Mouse (Mus musculus): ENCODE data around the gene 2310030G06Rik. TPM values are rescaled to one million over a fixed set of nuclear protein-coding genes. Genes with fewer than 3 reads are reported as not detected.
A peak's percentile ranks its signal among the peaks of the same experiment; 100 is the strongest.

2310030G06Rik gene
- not detected in 2 replicates for total RNA-seq (2017)

DNA sequence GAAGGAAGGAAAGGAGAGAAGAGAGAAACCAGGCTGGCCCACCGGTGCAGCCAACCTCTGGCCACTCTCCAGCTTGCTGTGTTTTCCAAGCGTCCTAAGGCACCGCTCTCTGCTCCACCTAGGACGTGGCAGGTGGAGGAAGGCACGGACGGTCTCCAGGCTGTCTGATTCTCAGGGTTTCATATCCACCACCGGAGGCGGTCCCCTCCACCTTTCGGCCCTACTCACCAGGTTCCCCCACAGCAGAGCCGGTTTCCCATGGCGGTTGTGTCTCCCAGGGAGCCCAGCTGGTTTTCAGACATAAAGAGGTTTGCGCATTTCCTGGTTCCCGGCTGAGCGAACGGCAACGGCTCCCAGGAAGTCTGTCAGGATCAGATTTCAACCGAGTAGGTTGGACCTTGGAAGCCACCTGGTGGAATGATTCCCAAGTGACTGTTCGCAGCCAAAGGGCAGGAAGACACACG, at the start of gene 2310030G06Rik:
2310030G06Rik (minus strand) TSS at position 323 of the 464 bp plus-strand sequence.
- ATAC-seq (replicated peaks; ENCODE audit: low read depth, poor library complexity, severe bottlenecking): no peak

DNA sequence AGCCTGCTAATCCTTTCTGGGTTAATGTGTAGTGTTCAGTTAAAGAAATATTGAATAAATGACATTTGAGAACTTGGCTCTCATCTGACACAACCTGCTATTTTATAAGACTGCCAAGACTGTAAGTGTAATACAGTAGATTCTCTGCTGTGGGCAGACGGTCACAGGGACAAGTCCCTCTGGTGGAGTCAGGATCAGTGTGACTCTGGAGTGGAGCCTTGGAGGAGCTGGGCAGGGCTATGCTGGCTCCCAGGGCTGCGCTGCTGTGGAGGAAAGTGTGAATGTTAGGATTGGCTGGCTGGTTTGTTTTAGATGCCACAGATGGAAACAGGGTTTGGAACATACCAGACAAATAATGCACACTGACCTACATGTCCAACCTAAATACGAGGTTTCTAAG, 48.9 kb upstream of the 2310030G06Rik start:
- no peak for ATAC-seq (replicated peaks; ENCODE audit: low read depth, poor library complexity, severe bottlenecking)

DNA sequence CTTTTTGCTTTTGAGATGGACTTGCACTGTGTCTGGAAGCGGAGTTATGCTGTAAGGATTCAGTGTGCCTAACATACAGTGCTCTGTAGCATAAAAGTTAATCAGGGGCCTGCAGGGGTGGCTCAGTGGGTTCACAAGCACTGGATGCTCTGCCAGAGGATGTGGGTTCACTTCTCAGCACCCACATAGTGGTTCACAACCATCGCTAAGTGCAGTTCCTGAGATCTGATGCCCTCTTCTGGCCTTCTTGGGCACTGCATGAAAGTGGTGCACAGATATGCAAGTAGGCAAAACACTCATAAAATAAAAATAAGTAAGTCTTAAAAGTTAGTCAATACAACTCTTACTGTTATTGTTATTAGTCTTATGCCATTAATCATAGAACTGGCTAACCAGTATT, 35.8 kb upstream of the 2310030G06Rik start:
- peak; percentile 74 for ATAC-seq (replicated peaks; ENCODE audit: low read depth, poor library complexity, severe bottlenecking)

DNA sequence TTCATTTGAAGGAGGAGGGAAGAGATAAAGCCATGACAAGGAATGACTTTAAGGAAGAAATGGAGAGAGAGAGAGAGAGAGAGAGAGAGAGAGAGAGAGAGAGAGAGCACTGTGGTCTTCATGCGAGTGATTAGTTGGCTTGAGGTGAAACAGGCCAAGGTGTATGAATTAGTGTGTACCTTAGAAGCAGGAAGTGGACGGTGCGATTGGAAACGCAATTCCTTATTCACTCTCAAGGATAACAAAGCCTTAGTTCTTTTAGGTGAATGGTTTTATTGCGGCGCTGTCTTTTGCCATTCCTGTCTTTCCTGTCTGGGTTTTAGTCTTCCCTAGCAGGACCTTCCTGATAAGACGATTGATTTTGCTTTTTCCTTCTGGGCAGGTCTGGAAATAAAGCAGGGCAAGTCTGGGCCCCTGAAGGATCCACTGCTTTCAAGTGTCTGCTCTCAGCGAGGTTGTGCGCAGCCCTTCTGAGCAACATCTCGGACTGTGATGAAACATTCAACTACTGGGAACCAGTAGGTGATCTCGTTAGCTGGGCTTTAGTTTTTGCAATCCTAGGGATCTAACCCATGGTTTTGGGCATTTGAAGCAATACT, 29.9 kb upstream of the 2310030G06Rik start:
- no peak for ATAC-seq (replicated peaks; ENCODE audit: low read depth, poor library complexity, severe bottlenecking)

DNA sequence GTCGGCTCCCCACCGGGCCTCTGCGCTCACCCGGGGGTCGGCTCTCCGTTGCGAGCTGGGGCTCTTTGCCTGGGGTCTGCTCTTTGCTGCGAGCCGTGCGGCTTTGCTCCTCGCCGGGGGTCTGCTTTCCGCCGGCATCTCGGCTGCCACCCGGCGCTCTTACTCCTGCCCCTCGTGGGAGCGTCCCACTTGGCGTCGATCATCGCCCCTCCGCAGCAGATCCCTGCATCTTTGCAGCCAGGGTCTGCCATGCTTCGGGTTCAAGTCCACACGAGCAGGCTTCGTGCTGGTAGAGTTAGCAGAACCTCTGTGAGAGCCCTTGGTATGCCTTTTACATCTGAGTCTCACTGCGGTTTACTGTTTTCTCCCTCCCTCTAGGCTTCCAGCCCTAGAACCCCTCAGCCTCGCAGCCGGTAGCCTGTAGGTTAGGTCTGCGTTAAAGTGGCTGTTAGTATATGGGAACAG, 29.4 kb upstream of the 2310030G06Rik start:
- peak; percentile 34; the same call in 1 of the 2 replicates for ATAC-seq (replicated peaks; ENCODE audit: low read depth, poor library complexity, severe bottlenecking)

DNA sequence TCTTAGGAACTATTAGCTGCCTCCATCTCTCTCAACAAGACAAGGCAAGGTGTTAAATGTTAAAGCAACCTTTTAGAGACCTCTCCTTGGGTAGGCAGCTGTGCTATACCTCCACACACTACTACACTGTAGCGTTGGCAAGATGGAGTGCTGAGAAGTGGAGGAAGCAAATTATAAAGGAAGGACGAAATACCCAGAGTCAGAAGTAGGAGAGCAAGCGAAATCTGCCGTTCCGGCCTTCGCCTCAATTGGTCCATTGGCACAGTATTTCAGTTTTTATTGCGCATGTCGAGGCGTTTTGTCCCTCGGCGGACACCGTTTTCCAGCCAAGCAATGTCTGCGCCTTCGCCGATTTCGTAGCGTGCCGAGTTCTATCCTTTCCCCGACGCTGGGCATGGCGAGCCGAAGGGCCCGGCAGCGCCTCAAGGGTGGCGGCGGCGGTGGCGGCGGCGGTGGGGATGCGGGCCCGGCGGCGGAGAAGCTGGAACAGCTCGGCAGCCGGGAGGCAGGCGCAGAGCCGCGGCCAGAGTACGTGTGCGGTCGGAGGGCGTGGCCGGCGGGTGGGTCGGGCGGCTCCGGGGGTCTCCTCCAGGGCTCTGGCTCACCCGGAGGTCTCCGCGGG, 28.8 kb upstream of the 2310030G06Rik start, which contains the start of the genes Alg9 and 1110032A03Rik:
Alg9 (plus strand) TSS at position 29 of the 622 bp plus-strand sequence.
1110032A03Rik (minus strand) TSS at position 530 of the 622 bp plus-strand sequence.
- ATAC-seq (replicated peaks; ENCODE audit: low read depth, poor library complexity, severe bottlenecking): peak; percentile 64

DNA sequence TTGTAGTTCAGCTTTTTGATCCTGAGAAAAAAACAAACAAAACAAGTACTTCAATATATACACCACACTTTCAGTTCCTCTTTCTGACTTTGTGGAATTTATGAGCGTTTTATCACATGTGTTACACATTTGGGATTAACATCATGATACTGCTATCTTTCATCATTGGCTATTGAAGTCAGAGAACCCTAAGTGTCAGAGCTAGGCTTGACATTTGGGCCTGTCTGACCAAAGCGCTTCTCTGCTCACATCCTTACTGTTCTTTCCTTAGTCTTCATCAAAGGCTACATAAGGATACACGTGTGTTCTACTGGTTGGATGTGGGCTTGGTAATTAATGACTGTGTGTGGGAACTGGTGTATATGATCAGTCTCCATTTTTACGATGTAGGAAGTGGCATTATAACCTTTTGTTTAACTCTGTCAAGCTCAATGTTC, 27.7 kb upstream of the 2310030G06Rik start:
- ATAC-seq (replicated peaks; ENCODE audit: low read depth, poor library complexity, severe bottlenecking): peak; percentile 71

DNA sequence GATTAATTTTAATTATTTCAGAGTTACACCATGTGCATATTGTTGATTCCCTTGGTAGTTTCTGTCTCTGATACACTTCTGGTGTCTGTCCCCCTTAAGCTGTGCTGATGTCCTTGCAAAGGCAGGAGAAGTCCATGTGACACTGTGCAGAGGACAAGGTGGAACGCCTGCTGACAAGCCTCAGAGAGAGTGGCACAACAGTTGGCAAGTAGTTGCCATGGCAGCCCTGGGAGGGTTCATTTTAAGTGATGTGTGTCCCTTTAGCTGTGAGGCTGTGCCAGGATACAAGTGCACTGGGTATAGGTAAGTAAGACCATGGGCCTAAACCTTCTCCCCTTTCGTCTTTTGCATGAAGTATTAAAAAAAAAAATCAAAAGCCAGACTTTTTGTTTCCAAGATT, 23.7 kb upstream of the 2310030G06Rik start:
- ATAC-seq (replicated peaks; ENCODE audit: low read depth, poor library complexity, severe bottlenecking): no peak

DNA sequence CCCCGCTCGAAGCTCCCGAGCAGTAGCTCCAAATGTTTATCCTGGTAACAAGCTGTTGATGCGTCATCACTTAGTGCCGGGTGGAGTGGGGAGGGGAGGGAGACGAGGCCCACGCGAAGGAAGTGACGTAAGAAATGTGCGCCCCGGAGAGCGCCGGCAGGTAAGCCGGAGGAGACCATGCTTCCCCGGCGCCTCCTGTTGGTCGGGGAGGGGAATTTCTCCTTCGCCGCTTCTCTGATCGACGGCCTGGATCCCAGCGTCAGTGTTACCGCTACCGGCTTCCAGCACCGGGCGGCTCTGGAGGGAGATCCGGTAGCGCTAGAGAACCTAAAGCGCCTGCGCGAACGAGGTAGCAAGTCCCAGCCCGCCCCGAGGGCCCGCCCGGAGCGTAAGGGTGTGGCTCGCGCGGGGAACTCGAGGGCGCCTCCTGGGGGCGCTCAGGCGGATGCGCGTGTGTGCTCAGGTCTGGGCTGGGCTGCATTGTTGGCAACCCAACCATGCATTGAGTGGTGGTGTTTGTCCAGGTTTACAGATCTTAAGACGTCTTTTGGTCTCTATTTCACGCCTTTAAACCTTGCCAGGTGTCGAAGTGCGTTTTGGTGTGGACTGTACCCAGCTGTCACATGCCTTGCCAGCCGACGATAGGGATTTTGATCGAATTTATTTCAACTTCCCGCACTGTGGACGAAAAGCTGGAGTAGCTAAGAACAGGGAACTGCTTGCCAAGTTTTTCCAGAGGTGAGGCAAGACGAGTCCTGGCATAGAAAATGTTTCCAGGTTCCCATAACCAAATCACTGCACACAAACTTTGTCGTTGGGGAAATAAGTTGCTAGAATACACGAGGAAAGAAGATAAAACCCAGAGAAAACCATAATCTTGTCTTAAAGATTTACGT, 22.0 kb upstream of the 2310030G06Rik start, which contains the start of gene Fdxacb1:
Fdxacb1 (plus strand) TSS at position 130 of the 896 bp plus-strand sequence.
- peak; percentile 95 for ATAC-seq (replicated peaks; ENCODE audit: low read depth, poor library complexity, severe bottlenecking)

DNA sequence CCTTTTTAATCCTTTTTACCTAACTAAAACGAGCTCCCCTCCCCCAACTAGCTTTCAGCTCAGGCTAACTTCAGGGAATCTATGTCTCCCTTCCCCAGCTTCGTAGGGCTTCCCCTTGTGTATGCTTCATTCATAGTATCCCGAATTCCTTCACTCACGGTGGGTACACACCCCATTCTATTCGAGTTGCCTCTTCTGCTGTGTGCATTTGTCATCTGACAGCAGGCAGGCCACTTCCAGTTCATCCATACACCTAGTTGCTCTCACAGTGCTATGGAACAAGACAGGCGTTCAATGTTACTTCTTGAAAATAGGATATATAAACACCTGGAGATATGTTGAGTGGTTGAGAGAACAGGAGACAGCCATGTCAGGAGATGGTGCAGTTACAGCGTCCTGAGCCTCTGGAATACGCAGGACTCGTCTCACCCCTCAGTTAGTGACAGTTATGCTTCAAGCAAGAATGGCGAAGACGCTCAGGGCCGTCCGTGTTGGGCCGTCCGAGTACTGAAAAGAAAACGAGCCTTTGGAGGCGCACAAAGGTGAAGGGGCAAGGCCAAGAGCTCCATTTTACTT, 21.3 kb upstream of the 2310030G06Rik start:
- ATAC-seq (replicated peaks; ENCODE audit: low read depth, poor library complexity, severe bottlenecking): no peak

DNA sequence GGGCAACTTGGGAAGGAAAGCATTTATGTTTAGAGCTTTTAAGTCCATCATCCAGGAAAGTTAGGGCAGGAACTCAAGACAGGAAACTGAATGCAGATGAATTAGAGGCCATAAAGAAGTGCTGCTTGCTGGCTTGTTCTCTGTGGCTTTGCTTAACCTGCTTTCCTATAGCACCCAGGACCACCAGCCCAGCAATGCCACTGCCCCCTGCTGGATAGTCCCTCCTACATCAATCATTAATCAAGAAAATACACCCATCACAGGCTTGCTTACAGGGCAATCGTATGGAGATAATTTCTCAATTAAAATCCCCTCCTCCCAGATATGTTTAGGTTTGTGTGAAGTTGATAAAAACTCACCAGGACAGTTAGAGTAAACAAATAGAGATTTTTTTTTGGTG, 17.0 kb upstream of the 2310030G06Rik start:
- ATAC-seq (replicated peaks; ENCODE audit: low read depth, poor library complexity, severe bottlenecking): no peak

DNA sequence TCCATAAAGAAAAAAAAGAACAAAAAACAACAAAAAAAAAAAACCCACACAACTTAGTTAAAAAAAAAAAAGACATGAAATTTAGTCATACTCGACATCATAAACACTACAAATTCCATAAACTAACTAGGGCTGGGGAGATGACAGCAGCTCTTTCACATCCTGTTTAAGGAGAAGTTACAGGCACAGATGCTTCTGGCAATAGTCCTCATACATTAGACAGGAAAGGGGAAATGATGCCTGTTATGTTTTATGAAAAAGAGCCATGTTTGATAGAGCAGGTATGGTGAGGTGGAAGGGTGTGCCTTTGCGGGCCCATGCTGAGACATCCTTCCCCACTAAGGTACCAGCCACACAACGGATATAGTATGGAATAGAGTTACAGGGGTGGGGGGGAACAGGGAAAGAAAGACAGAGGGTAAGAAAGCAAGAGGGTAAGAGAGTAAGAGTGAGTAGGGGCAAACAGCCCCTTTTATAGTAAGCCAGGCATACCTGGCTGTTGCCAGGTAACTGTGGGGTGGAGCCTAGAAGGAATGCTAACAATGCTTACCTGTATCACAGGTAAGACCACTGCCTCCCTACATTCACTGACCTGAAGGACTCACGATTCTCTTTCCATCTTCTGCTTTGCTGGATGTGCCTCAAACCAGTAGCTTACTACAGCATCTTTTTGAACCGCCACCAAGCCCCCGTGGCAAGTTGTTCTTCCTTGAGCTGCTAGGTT, 15.3 kb upstream of the 2310030G06Rik start:
- peak; percentile 76 for ATAC-seq (replicated peaks; ENCODE audit: low read depth, poor library complexity, severe bottlenecking)

DNA sequence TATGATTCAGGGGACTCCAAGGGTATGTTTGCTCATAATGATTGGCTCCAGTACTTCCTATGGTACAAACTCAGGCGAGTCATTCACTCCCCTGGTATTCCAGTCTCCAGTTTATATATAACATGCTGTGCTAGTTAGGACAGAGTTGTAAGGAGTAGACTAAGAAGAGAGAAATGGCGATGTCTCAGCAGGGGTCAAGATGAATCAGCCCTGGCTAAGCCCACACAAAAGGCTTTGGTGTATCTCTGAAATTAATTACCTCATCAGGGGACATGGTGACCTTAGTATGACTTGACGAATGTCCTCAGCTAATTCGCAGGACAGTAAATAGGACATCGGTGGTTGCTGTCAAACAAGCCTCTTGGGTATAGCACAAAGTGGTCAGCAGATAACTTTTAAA, 10.4 kb upstream of the 2310030G06Rik start:
- no peak for ATAC-seq (replicated peaks; ENCODE audit: low read depth, poor library complexity, severe bottlenecking)

DNA sequence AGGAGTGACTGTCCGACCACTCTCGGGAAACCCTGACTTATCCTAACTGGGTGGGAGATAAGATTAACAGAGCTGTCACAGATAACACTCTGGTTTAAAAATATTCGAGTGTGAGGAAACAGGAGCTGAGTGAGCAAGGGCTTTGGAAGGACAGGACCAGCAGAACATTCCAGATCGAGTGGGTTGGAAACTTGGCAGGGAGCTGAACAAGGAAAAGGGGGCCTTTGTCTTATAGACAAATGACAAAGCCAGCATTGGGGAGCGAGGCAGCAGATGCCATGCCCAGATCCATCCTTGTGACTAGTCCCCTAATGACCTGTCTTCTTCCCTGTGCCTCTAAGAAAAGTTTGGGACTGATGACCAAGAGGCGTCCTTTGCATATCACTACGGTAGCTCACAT, 7.6 kb upstream of the 2310030G06Rik start:
- no peak for ATAC-seq (replicated peaks; ENCODE audit: low read depth, poor library complexity, severe bottlenecking)

DNA sequence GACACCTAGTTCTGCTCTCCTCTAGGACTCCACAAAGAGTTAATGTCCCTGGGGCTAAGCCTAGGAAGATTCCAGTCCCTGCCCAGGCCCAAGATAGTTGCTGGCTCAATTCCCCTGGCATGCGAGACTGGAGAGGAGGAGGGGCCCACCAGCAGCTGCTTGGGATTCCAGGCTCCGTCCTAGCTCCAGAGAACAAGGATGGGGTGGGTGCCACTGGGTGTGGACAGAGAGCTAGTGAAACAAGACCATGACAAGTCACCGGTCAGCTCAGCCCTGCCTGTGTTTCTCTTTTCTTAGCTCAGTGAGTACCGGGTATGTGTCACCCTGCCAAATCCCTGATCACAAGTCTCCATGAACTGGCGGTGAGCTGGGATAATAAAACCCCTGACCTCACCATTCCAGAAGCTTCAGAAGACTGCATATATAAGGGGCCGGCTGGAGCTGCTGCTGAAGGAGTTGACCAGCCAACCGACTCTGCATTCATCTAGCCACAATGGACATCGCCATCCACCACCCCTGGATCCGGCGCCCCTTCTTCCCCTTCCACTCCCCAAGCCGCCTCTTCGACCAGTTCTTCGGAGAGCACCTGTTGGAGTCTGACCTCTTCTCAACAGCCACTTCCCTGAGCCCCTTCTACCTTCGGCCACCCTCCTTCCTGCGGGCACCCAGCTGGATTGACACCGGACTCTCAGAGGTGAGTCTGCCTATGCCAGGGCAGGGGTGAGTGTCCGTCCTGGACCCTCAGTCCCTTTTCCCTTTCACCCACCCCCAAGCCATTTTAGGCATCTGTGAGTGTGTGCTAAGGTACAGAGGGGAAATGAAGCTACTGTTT, 6.7 kb upstream of the 2310030G06Rik start:
- no peak for ATAC-seq (replicated peaks; ENCODE audit: low read depth, poor library complexity, severe bottlenecking)

DNA sequence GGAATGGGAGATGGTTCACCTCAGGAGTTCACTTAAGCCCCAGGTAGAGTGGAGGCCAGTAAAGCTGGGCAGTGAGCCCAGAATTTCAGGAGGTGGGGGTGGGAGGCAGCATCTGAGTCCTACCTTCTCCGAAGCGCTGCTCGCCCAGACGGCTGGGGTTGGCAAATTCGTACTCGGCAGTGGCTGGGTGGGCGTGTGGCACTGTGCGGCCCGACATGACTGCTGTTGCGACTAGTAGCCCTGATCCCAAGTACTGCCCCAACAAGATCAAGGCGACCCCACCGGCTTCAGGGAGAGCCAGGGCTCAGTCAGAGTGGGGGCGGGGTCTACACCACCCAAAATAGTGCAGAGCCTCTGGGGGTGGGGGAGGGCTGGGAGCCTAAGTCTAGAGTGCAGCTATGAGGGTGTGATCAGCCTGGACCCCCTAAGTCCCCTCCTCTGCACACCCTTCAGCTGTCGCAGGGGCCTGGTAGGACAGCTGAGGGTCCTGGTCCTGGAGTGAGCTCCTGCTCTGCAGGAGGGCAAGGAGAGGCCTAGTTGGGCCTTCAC, 5.8 kb upstream of the 2310030G06Rik start, which contains the start of gene Hspb2:
Hspb2 (minus strand) TSS at position 301 of the 549 bp plus-strand sequence.
- ATAC-seq (replicated peaks; ENCODE audit: low read depth, poor library complexity, severe bottlenecking): no peak

DNA sequence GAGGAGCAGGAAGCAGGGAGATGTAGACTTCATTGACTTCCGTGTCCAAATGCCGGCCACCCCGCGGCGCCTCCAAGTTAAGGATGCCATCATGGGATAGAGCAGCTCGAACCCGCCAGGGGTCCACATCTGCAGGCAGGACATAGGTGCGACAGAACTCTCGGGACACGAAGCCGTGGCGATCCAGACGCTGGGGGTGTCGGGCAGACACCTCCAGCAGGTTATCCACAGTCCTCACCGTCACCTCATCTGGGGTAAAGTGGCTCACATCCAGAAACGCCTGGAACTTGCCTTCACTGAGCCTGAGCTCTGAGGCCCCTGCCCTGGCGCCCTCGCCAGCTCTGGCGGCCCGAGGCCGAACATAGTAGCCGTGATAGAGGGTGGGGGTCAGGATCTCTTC, 5.0 kb upstream of the 2310030G06Rik start, which contains the start of gene Cryab:
Cryab (plus strand) TSS at position 3 of the 400 bp plus-strand sequence.
- ATAC-seq (replicated peaks; ENCODE audit: low read depth, poor library complexity, severe bottlenecking): no peak

DNA sequence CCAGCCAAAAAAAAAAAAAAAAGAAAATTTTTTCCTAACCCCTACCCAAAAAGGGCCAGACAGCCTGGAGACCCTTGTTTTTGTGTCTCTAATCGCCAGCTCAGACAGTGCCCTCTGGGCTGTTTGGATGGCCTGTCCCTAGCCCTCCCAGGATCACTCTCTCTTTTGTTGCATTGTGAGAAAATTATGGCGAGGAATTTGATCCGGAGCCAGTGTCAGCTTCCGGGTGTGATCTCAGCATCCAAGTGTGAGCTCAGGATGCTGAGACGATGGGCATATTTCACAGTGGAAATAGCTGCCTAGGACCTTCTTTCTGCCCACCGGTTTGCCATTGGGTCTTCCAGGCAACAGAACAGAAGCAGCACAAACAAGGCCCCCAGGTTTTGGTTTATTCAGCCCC, 4.4 kb upstream of the 2310030G06Rik start:
- no peak for ATAC-seq (replicated peaks; ENCODE audit: low read depth, poor library complexity, severe bottlenecking)

Data from common myeloid progenitor, adult 5-6 weeks (primary cell).